Mouse (Mus musculus): ENCODE results near the gene Ap1ar. TPM values are rescaled to one million over a fixed set of nuclear protein-coding genes. Genes with fewer than 3 reads are reported as not detected.
A peak's percentile ranks its signal among the peaks of the same experiment; 100 is the strongest.

The Ap1ar gene
- polyA plus RNA-seq, 1 experiment, result 8.3 TPM

DNA sequence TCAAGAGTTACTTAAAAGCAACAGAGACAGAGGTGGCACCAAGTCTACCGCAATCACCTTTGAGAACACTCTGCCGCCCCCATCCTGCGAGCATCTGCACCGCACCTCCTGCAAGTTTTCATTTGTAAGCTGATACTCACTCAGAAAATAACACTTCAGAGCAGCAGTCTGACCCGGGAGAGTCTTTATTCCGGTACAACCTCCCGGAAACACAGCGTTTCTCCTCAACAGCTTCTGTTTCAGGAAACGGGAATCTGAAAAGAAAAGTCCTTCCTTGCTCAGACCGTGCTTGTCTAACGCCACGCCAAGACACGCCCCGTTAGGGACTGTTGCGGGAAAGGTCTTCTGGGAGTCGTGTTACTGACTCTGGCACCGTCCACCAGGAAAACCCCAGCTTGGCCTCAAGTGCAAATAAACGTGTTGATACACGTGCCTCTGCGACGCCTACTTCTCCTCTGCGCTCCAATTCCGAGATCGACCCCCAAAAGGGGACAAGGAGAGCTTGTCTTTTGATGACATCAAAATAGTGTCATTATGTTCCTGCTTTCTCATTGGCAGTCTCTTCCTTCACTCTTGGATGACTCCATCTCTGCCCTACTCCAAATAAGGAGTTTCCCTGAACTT, 57.2 kb downstream of the Ap1ar start, which contains the start of gene Alpk1:
Gene Alpk1 (minus strand): TSS at position 507 of the 624 bp plus-strand sequence.
- H3K4me2 ChIP-seq (ENCODE audit: low read depth), result peak within 1 kb of the TSS; percentile 85
- no peaks in the 10 kb centered on the region for H3K27me3 ChIP-seq (ENCODE audit: control insufficient read depth, insufficient read depth, insufficient read length)
- no peaks in the 10 kb centered on the region for H3K79me2 ChIP-seq (ENCODE audit: control insufficient read depth, insufficient read depth)
- peak within 1 kb of the TSS; percentile 36 for H3K4me3 ChIP-seq
- TF ChIP-seq POLR2AphosphoS2 (IDR thresholded peaks at IDR 0.05; ENCODE audit: insufficient read length, low read depth) (no peak), MAX (IDR thresholded peaks at IDR 0.05; ENCODE audit: low read depth) (peak; percentile 36), SRF (IDR thresholded peaks at IDR 0.05; ENCODE audit: control insufficient read depth, insufficient read length, low read depth) (peak; percentile 66), TCF3 (IDR thresholded peaks at IDR 0.05; ENCODE audit: insufficient read length, low read depth) (no peak)
- H3K36me3 ChIP-seq (ENCODE audit: control insufficient read depth, insufficient read depth), result no peaks in the 10 kb centered on the region
- no peak within 1 kb of the TSS for H3ac ChIP-seq (ENCODE audit: control insufficient read depth, insufficient read length)

DNA sequence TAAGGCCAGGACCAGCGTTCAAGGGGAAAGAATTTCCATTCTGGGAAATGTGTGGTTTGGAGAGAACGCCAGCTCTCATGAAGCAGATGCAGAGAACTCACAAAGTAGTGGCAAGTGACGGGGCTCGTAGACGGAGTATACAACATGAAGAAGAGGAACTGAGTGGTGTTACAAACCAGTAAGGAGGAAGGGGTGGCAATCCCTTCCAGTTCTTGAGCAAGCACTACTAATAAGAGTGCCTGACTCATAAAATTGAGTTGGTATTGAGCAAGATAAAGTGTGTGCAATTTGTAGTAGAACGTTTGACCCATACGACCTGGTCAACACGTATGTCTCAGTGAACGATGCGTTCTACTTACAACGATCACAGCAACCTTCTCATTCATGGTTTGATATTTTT, 68.2 kb downstream of the Ap1ar start:
- no peaks in the 10 kb centered on the region for H3K79me2 ChIP-seq (ENCODE audit: control insufficient read depth, insufficient read depth)
- no peaks in the 10 kb centered on the region for H3K36me3 ChIP-seq (ENCODE audit: control insufficient read depth, insufficient read depth)
- H3ac ChIP-seq (ENCODE audit: control insufficient read depth, insufficient read length), result no peak overlapping the region
- H3K4me3 ChIP-seq, result no peak overlapping the region
- H3K27me3 ChIP-seq (ENCODE audit: control insufficient read depth, insufficient read depth, insufficient read length), result no peaks in the 10 kb centered on the region
- no peak overlapping the region for H3K4me2 ChIP-seq (ENCODE audit: low read depth)
- TF ChIP-seq TCF3 (IDR thresholded peaks at IDR 0.05; ENCODE audit: insufficient read length, low read depth), result no peak
- no peak for TF ChIP-seq MYOG (IDR thresholded peaks at IDR 0.05; ENCODE audit: control insufficient read depth in 1 of 3, insufficient read depth in 1 of 3, insufficient read length in 2 of 3, low read depth in 2 of 3)
- TF ChIP-seq REST (IDR thresholded peaks at IDR 0.05; ENCODE audit: insufficient read depth, insufficient read length), result no peak
- TF ChIP-seq SRF (IDR thresholded peaks at IDR 0.05; ENCODE audit: control insufficient read depth, insufficient read length, low read depth), result no peak
- no peak for TF ChIP-seq POLR2A (IDR thresholded peaks at IDR 0.05; ENCODE audit: insufficient read length, low read depth)

DNA sequence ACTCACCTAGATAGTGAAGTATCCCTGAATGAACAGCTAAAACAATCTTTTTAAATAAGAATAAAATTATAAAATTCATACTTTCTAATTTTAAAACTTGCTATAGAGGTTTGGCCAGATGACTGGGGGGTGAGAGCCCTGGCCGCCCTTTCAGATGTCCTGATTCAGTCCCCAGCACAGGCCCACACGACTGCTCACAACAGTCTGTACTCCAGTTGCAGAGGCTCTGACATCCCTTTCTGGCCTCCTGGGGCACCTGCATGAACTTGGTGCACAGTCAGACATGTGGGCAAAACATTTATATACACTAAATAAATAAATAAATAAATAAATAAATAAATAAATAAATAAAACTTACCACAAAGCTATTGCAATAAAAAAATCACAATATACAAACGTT, 71.4 kb downstream of the Ap1ar start:
- H3K79me2 ChIP-seq (ENCODE audit: control insufficient read depth, insufficient read depth), result no peaks in the 10 kb centered on the region
- no peaks in the 10 kb centered on the region for H3K36me3 ChIP-seq (ENCODE audit: control insufficient read depth, insufficient read depth)
- no peak overlapping the region for H3K4me2 ChIP-seq (ENCODE audit: low read depth)
- no peaks in the 10 kb centered on the region for H3K27me3 ChIP-seq (ENCODE audit: control insufficient read depth, insufficient read depth, insufficient read length)
- no peak overlapping the region for H3ac ChIP-seq (ENCODE audit: control insufficient read depth, insufficient read length)
- H3K4me3 ChIP-seq, result no peak overlapping the region
- TF ChIP-seq MYOD1 (IDR thresholded peaks at IDR 0.05; ENCODE audit: control insufficient read depth in 1 of 3, insufficient read length in 2 of 3, low read depth in 2 of 3), result no peak
- TF ChIP-seq TCF3 (IDR thresholded peaks at IDR 0.05; ENCODE audit: insufficient read length, low read depth), result no peak
- no peak for TF ChIP-seq TCF12 (IDR thresholded peaks at IDR 0.05; ENCODE audit: insufficient read depth, poor library complexity, severe bottlenecking)
- TF ChIP-seq POLR2A (IDR thresholded peaks at IDR 0.05; ENCODE audit: insufficient read length, low read depth), result no peak
- no peak for TF ChIP-seq POLR2AphosphoS2 (IDR thresholded peaks at IDR 0.05; ENCODE audit: insufficient read length, low read depth)
- TF ChIP-seq MAX (IDR thresholded peaks at IDR 0.05; ENCODE audit: low read depth), result no peak
- TF ChIP-seq REST (IDR thresholded peaks at IDR 0.05; ENCODE audit: insufficient read depth, insufficient read length), result no peak
- no peak for TF ChIP-seq MYOG (IDR thresholded peaks at IDR 0.05; ENCODE audit: control insufficient read depth in 1 of 3, insufficient read depth in 1 of 3, insufficient read length in 2 of 3, low read depth in 2 of 3)

DNA sequence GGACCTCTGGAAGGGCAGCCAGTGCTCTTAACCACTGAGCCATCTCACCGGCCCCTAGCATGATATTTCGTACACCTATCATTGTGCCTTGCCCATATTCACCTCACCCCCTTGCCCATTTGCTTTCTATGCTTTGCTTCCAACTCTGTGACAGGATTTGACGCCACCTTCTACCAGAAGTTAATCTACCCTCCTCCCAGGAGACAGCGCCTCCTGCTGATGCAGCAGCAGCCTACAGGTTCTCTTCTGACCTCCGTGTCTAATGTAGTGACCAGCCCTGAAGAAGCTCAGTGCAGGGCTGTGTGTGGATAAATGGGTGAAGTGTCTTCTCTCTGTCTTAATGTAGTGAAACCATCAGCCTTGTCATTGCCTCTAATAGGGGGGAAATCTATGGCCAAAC, 72.8 kb downstream of the Ap1ar start:
- no peak overlapping the region for H3K4me3 ChIP-seq

DNA sequence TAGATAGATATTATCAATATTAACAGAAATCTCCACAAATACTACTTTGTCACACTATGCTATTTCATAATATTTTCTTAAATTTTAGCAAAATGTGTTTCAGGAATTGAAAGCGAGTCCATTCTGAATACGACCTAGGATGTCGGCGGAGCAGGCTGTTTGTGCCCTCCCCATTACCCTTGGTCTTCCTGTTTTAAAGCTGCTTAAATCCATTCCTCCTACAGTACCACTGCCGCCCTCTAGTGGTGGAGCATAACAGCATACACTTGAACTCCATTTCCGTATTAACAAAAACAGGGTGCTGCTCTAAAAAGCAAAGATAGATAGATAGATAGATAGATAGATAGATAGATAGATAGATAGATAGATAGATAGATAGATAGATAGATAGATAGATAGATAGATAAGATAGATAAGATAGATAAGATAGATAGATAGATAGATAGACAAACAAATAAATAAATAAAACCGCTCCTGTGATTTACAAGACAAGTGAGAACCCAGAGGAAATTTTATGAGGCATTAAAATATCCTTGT, 74.2 kb downstream of the Ap1ar start:
- no peaks in the 10 kb centered on the region for H3K36me3 ChIP-seq (ENCODE audit: control insufficient read depth, insufficient read depth)
- H3K4me2 ChIP-seq (ENCODE audit: low read depth), result no peak overlapping the region
- no peaks in the 10 kb centered on the region for H3K79me2 ChIP-seq (ENCODE audit: control insufficient read depth, insufficient read depth)
- no peak for TF ChIP-seq USF1 (IDR thresholded peaks at IDR 0.05; ENCODE audit: low read depth)
- TF ChIP-seq MYOG (IDR thresholded peaks at IDR 0.05; ENCODE audit: control insufficient read depth in 1 of 3, insufficient read depth in 1 of 3, insufficient read length in 2 of 3, low read depth in 2 of 3), result no peak
- no peak for TF ChIP-seq CEBPB (IDR thresholded peaks at IDR 0.05; ENCODE audit: insufficient read depth, poor library complexity, severe bottlenecking)
- TF ChIP-seq REST (IDR thresholded peaks at IDR 0.05; ENCODE audit: insufficient read depth, insufficient read length), result no peak
- no peak overlapping the region for H3K4me3 ChIP-seq
- H3ac ChIP-seq (ENCODE audit: control insufficient read depth, insufficient read length), result no peak overlapping the region
- H3K27me3 ChIP-seq (ENCODE audit: control insufficient read depth, insufficient read depth, insufficient read length), result no peaks in the 10 kb centered on the region

More for the DNA sequence above, 72.8 kb downstream of the Ap1ar start:
- H3K79me2 ChIP-seq (ENCODE audit: control insufficient read depth, insufficient read depth), result no peaks in the 10 kb centered on the region
- H3K27me3 ChIP-seq (ENCODE audit: control insufficient read depth, insufficient read depth, insufficient read length), result no peaks in the 10 kb centered on the region
- H3ac ChIP-seq (ENCODE audit: control insufficient read depth, insufficient read length), result no peak overlapping the region
- no peaks in the 10 kb centered on the region for H3K36me3 ChIP-seq (ENCODE audit: control insufficient read depth, insufficient read depth)
- TF ChIP-seq USF1 (IDR thresholded peaks at IDR 0.05; ENCODE audit: low read depth) (no peak), SRF (IDR thresholded peaks at IDR 0.05; ENCODE audit: control insufficient read depth, insufficient read length, low read depth) (no peak), MYOD1 (IDR thresholded peaks at IDR 0.05; ENCODE audit: control insufficient read depth in 1 of 3, insufficient read length in 2 of 3, low read depth in 2 of 3) (no peak), TCF3 (IDR thresholded peaks at IDR 0.05; ENCODE audit: insufficient read length, low read depth) (no peak), MAX (IDR thresholded peaks at IDR 0.05; ENCODE audit: low read depth) (no peak), REST (IDR thresholded peaks at IDR 0.05; ENCODE audit: insufficient read depth, insufficient read length) (no peak), POLR2AphosphoS2 (IDR thresholded peaks at IDR 0.05; ENCODE audit: insufficient read length, low read depth) (no peak)
- no peak overlapping the region for H3K4me2 ChIP-seq (ENCODE audit: low read depth)
